Mouse (Mus musculus) liver, embryonic 15.5 days (tissue): Measurements from ENCODE around the gene Lmx1b. TPM values are rescaled to one million over a fixed set of nuclear protein-coding genes. Genes with fewer than 3 reads are reported as not detected.

Experiments used
- polyA plus RNA-seq: library from polyadenylated mRNA; unstranded; fragments of >200 nt; fragmentation: Nextera tagmentation; extraction: Ambion mirVana; gene quantifications from 2 replicates; pipeline ENCODE4 v1.2.1, GENCODE M21; 2015

Gene Lmx1b
- polyA plus RNA-seq, 1 experiment from 2014 or later = not detected

Other genes with a start within 250 kb of the Lmx1b start
- gene Zbtb34, start 209.2 kb downstream of the Lmx1b start, polyA plus RNA-seq = 1.5 TPM in 2 replicates
- gene Zbtb43, start 172.0 kb downstream of the Lmx1b start, polyA plus RNA-seq = 5.5 and 6.3 TPM in 2 replicates
- gene Mvb12b, start 247.4 kb upstream of the Lmx1b start, polyA plus RNA-seq = 11.3 and 12.7 TPM in 2 replicates